Mouse (Mus musculus): ENCODE measurements around the gene BC052040. TPM values are rescaled to one million over a fixed set of nuclear protein-coding genes. Genes with fewer than 3 reads are reported as not detected.

The BC052040 gene
- total and polyA plus RNA-seq, 3 experiments: 2.1 to 2.8 (median 2.3) TPM

- H3K4me1 ChIP-seq (ENCODE audit: control insufficient read depth, insufficient read depth, low read length): no peaks in the 10 kb centered on the region
- no peaks in the 10 kb centered on the region for H3K27me3 ChIP-seq (ENCODE audit: control insufficient read depth, insufficient read depth, low read length)
- DNase-seq: no peak
- H3K4me3 ChIP-seq: no peak overlapping the region
- H3K27ac ChIP-seq: no peak overlapping the region
- no peak overlapping the region for H3K9ac ChIP-seq (ENCODE audit: low read depth, low read length)
- H3K79me2 ChIP-seq (replicated peaks; ENCODE audit: control insufficient read depth, insufficient read depth, low read length): no peaks in the 10 kb centered on the region
- H3K36me3 ChIP-seq (ENCODE audit: control insufficient read depth, insufficient read depth, low read length): no peaks in the 10 kb centered on the region
- TF ChIP-seq CTCF (IDR thresholded peaks at IDR 0.05): no peak
- no peak for TF ChIP-seq POLR2A (IDR thresholded peaks at IDR 0.05; ENCODE audit: insufficient read depth, low read depth, low read length)
- no peak for TF ChIP-seq EP300 (IDR thresholded peaks at IDR 0.05; ENCODE audit: insufficient read depth, low read depth, low read length)
- intact Hi-C loops (cut with DNase I): no loop called here
- WGBS: 81% methylated on average over 8 of the region's 8 CpGs
Measured at GRCm38 (mm10) chr2:115764595-115765305, 183.2 kb downstream of the BC052040 start.

DNA sequence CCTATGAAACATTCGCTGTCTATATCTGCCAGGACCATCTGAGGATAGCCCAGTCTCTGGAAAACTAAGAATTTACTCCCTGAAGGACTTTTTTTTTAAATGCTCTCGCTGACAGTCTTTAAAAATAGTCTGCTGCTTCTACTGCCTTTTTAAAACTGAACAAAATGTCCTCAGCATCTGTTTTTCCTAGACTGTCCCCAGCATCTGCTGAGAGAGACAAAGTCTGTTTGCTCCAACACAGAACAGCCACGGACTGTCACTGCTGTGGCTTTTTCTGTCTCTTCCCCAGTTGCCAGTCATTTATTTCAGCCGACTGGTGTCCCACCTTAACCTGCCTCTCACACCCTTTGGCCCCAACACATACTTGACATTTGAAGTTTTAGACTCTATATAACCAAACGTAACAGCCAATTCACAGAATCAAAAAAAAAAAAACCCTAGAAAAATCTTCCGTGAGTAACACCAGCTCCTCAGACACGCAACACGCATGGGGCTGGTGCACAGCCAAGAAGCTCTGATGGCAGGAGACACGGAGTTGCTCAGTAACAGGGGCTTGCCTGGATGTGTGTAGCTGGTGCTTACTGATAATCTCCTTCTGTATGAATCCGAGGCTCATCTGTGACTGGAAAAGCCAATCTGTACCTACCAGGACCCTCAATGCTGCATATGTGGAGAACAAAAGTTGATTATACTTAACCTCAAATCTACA lies 188.2 kb downstream of the BC052040 start:
- Histone ChIP-seq H3K27me3 (ENCODE audit: control insufficient read depth, insufficient read depth, low read length) (no peaks in the 10 kb centered on the region), H3K79me2 (replicated peaks; ENCODE audit: control insufficient read depth, insufficient read depth, low read length) (no peaks in the 10 kb centered on the region), H3K4me1 (ENCODE audit: control insufficient read depth, insufficient read depth, low read length) (no peaks in the 10 kb centered on the region), H3K27ac (no peak overlapping the region), H3K36me3 (ENCODE audit: control insufficient read depth, insufficient read depth, low read length) (no peaks in the 10 kb centered on the region), H3K9ac (ENCODE audit: low read depth, low read length) (no peak overlapping the region), H3K4me3 (no peak overlapping the region)
- DNase-seq: no peak
- 88% methylated on average over 10 of the region's 10 CpGs for WGBS
- intact Hi-C loops (cut with DNase I): no loop called here
- no peak for TF ChIP-seq POLR2A (IDR thresholded peaks at IDR 0.05; ENCODE audit: insufficient read depth, low read depth, low read length)

DNA sequence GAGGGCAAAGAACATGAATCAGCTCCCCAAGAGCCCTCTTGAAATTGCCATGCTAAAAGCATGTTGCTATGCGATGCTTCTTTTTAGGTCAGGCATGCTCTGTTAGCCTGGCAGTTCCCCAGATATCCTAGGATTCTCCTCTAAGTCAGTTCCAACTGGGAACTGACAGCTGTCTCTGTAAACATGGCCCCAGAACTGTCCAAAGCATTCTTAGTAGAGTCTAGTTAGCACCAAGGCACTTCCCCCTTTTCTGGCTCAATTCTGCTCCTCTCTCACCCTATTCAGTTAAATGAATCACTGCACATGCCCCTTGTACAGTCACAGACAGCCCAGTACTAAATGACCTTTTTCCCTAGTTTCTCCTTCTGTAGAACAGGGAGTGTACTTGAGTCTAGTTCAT lies 191.2 kb downstream of the BC052040 start:
- 78% methylated on average over 1 of the region's 1 CpGs for WGBS

GRCm38 (mm10) chr2:115774153-115774908 lies 192.8 kb downstream of the BC052040 start:
- TF ChIP-seq POLR2A (IDR thresholded peaks at IDR 0.05; ENCODE audit: insufficient read depth, low read depth, low read length) (no peak), CTCF (IDR thresholded peaks at IDR 0.05) (no peak)
- H3K79me2 ChIP-seq (replicated peaks; ENCODE audit: control insufficient read depth, insufficient read depth, low read length): no peaks in the 10 kb centered on the region
- 74% methylated on average over 5 of the region's 5 CpGs for whole genome bisulfite sequencing
- H3K36me3 ChIP-seq (ENCODE audit: control insufficient read depth, insufficient read depth, low read length): peaks cover 7% of the 10 kb centered on the region
- DNase-seq: no peak
- H3K27me3 ChIP-seq (ENCODE audit: control insufficient read depth, insufficient read depth, low read length): no peaks in the 10 kb centered on the region
- no peak overlapping the region for H3K9ac ChIP-seq (ENCODE audit: low read depth, low read length)
- peaks cover 7% of the 10 kb centered on the region for H3K4me1 ChIP-seq (ENCODE audit: control insufficient read depth, insufficient read depth, low read length)
- intact Hi-C loops (cut with DNase I): no loop called here
- no peak overlapping the region for H3K4me3 ChIP-seq
- no peak overlapping the region for H3K27ac ChIP-seq

More for the DNA sequence above, 191.2 kb downstream of the BC052040 start:
- peaks cover 7% of the 10 kb centered on the region for H3K36me3 ChIP-seq (ENCODE audit: control insufficient read depth, insufficient read depth, low read length)
- intact Hi-C loops (cut with DNase I): no loop called here
- H3K4me1 ChIP-seq (ENCODE audit: control insufficient read depth, insufficient read depth, low read length): peaks cover 7% of the 10 kb centered on the region
- H3K27me3 ChIP-seq (ENCODE audit: control insufficient read depth, insufficient read depth, low read length): no peaks in the 10 kb centered on the region
- no peak for DNase-seq
- TF ChIP-seq CTCF (IDR thresholded peaks at IDR 0.05) (no peak), EP300 (IDR thresholded peaks at IDR 0.05; ENCODE audit: insufficient read depth, low read depth, low read length) (no peak), POLR2A (IDR thresholded peaks at IDR 0.05; ENCODE audit: insufficient read depth, low read depth, low read length) (no peak)
- H3K4me3 ChIP-seq: no peak overlapping the region
- no peaks in the 10 kb centered on the region for H3K79me2 ChIP-seq (replicated peaks; ENCODE audit: control insufficient read depth, insufficient read depth, low read length)
- H3K27ac ChIP-seq: no peak overlapping the region
- no peak overlapping the region for H3K9ac ChIP-seq (ENCODE audit: low read depth, low read length)

- DNase-seq: no peak
- no peak overlapping the region for H3K27ac ChIP-seq
- H3K4me3 ChIP-seq: no peak overlapping the region
- H3K36me3 ChIP-seq (ENCODE audit: control insufficient read depth, insufficient read depth, low read length): peaks cover 10% of the 10 kb centered on the region
- no peaks in the 10 kb centered on the region for H3K79me2 ChIP-seq (replicated peaks; ENCODE audit: control insufficient read depth, insufficient read depth, low read length)
- no peaks in the 10 kb centered on the region for H3K27me3 ChIP-seq (ENCODE audit: control insufficient read depth, insufficient read depth, low read length)
- intact Hi-C loops (cut with DNase I): no loop called here
- peaks cover 8% of the 10 kb centered on the region for H3K4me1 ChIP-seq (ENCODE audit: control insufficient read depth, insufficient read depth, low read length)
- H3K9ac ChIP-seq (ENCODE audit: low read depth, low read length): no peak overlapping the region
- TF ChIP-seq POLR2A (IDR thresholded peaks at IDR 0.05; ENCODE audit: insufficient read depth, low read depth, low read length) (no peak), CTCF (IDR thresholded peaks at IDR 0.05) (no peak), EP300 (IDR thresholded peaks at IDR 0.05; ENCODE audit: insufficient read depth, low read depth, low read length) (no peak)
- WGBS: 45% methylated on average over 8 of the region's 8 CpGs
Measured at GRCm38 (mm10) chr2:115775488-115776217, 194.1 kb downstream of the BC052040 start.

Measured in heart, adult 2 months (tissue).